Mouse (Mus musculus): Measurements from ENCODE around the gene Tirap. TPM values are rescaled to one million over a fixed set of nuclear protein-coding genes. Genes with fewer than 3 reads are reported as not detected.

Tirap gene
- polyA plus RNA-seq, 1 experiment from 2014 or later = 11.8 TPM

- H3K27ac ChIP-seq (ENCODE audit: low read length) = peak within 1 kb of the TSS; percentile 87
- peak within 1 kb of the TSS; percentile 93 for H3K4me2 ChIP-seq (ENCODE audit: low read depth, low read length)
- H3K36me3 ChIP-seq (ENCODE audit: control insufficient read depth, insufficient read depth, low read length) = peaks cover 4% of the 10 kb centered on the region; the same call in 1 of the 2 replicates
- no peaks in the 10 kb centered on the region for H3K27me3 ChIP-seq (ENCODE audit: control insufficient read depth, insufficient read depth, low read depth, low read length)
- WGBS = under 1% methylated on average over 38 of the region's 38 CpGs
- peak within 1 kb of the TSS; percentile 75 for H3K4me3 ChIP-seq (ENCODE audit: low read length)
- peak within 1 kb of the TSS; percentile 79 for H3K9ac ChIP-seq (ENCODE audit: low read length)
- peaks cover 9% of the 10 kb centered on the region for H3K4me1 ChIP-seq (replicated peaks; ENCODE audit: control insufficient read depth, insufficient read depth, low read length)
- no peaks in the 10 kb centered on the region for H3K9me3 ChIP-seq (ENCODE audit: control insufficient read depth, low read length)
- ATAC-seq (ENCODE audit: low read depth) = peak; percentile 99
These were observed 24.6 kb downstream of the Tirap start, which contains the start of gene Dcps for GRCm38 (mm10) chr9:35175251-35176123. TSS of gene Dcps (minus strand) at chr9:35176061.

GRCm38 (mm10) chr9:35173331-35173730 is 26.8 kb downstream of the Tirap start:
- Histone ChIP-seq H3K27ac (ENCODE audit: low read length) (no peak overlapping the region), H3K36me3 (ENCODE audit: control insufficient read depth, insufficient read depth, low read length) (peaks cover 4% of the 10 kb centered on the region; the same call in 1 of the 2 replicates), H3K27me3 (ENCODE audit: control insufficient read depth, insufficient read depth, low read depth, low read length) (no peaks in the 10 kb centered on the region), H3K9ac (ENCODE audit: low read length) (no peak overlapping the region), H3K4me1 (replicated peaks; ENCODE audit: control insufficient read depth, insufficient read depth, low read length) (peaks cover 9% of the 10 kb centered on the region), H3K9me3 (ENCODE audit: control insufficient read depth, low read length) (no peaks in the 10 kb centered on the region), H3K4me3 (ENCODE audit: low read length) (no peak overlapping the region), H3K4me2 (ENCODE audit: low read depth, low read length) (no peak overlapping the region)
- WGBS = 81% methylated on average over 1 of the region's 1 CpGs
- ATAC-seq (ENCODE audit: low read depth) = no peak

GRCm38 (mm10) chr9:35170071-35170470 is 30.0 kb downstream of the Tirap start:
- H3K27ac ChIP-seq (ENCODE audit: low read length) = no peak overlapping the region
- H3K36me3 ChIP-seq (ENCODE audit: control insufficient read depth, insufficient read depth, low read length) = peaks cover 4% of the 10 kb centered on the region; the same call in 1 of the 2 replicates
- H3K9me3 ChIP-seq (ENCODE audit: control insufficient read depth, low read length) = no peaks in the 10 kb centered on the region
- no peak overlapping the region for H3K9ac ChIP-seq (ENCODE audit: low read length)
- 87% methylated on average over 7 of the region's 7 CpGs for WGBS
- no peak overlapping the region for H3K4me2 ChIP-seq (ENCODE audit: low read depth, low read length)
- H3K4me3 ChIP-seq (ENCODE audit: low read length) = no peak overlapping the region
- H3K27me3 ChIP-seq (ENCODE audit: control insufficient read depth, insufficient read depth, low read depth, low read length) = no peaks in the 10 kb centered on the region
- ATAC-seq (ENCODE audit: low read depth) = no peak
- H3K4me1 ChIP-seq (replicated peaks; ENCODE audit: control insufficient read depth, insufficient read depth, low read length) = peaks cover 7% of the 10 kb centered on the region

GRCm38 (mm10) chr9:35166798-35167635 is 33.1 kb downstream of the Tirap start:
- Histone ChIP-seq H3K4me1 (replicated peaks; ENCODE audit: control insufficient read depth, insufficient read depth, low read length) (no peaks in the 10 kb centered on the region), H3K27me3 (ENCODE audit: control insufficient read depth, insufficient read depth, low read depth, low read length) (no peaks in the 10 kb centered on the region), H3K4me3 (ENCODE audit: low read length) (no peak overlapping the region), H3K27ac (ENCODE audit: low read length) (no peak overlapping the region), H3K4me2 (ENCODE audit: low read depth, low read length) (no peak overlapping the region), H3K9me3 (ENCODE audit: control insufficient read depth, low read length) (no peaks in the 10 kb centered on the region), H3K36me3 (ENCODE audit: control insufficient read depth, insufficient read depth, low read length) (peaks cover 4% of the 10 kb centered on the region; the same call in 1 of the 2 replicates), H3K9ac (ENCODE audit: low read length) (no peak overlapping the region)
- 54% methylated on average over 9 of the region's 9 CpGs for WGBS
- no peak for ATAC-seq (ENCODE audit: low read depth)

- 20% methylated on average over 3 of the region's 3 CpGs for WGBS
These were observed 33.8 kb downstream of the Tirap start for GRCm38 (mm10) chr9:35166144-35166797.

GRCm38 (mm10) chr9:35164142-35164874 is 35.8 kb downstream of the Tirap start:
- H3K4me3 ChIP-seq (ENCODE audit: low read length) = no peak overlapping the region
- WGBS = 71% methylated on average over 5 of the region's 5 CpGs
- H3K4me2 ChIP-seq (ENCODE audit: low read depth, low read length) = no peak overlapping the region
- no peak for ATAC-seq (ENCODE audit: low read depth)
- no peaks in the 10 kb centered on the region for H3K4me1 ChIP-seq (replicated peaks; ENCODE audit: control insufficient read depth, insufficient read depth, low read length)
- no peaks in the 10 kb centered on the region for H3K27me3 ChIP-seq (ENCODE audit: control insufficient read depth, insufficient read depth, low read depth, low read length)
- H3K9ac ChIP-seq (ENCODE audit: low read length) = no peak overlapping the region
- H3K27ac ChIP-seq (ENCODE audit: low read length) = no peak overlapping the region
- H3K9me3 ChIP-seq (ENCODE audit: control insufficient read depth, low read length) = no peaks in the 10 kb centered on the region
- no peaks in the 10 kb centered on the region for H3K36me3 ChIP-seq (ENCODE audit: control insufficient read depth, insufficient read depth, low read length)

More at GRCm38 (mm10) chr9:35166144-35166797, 33.8 kb downstream of the Tirap start:
- no peak overlapping the region for H3K9ac ChIP-seq (ENCODE audit: low read length)
- no peaks in the 10 kb centered on the region for H3K4me1 ChIP-seq (replicated peaks; ENCODE audit: control insufficient read depth, insufficient read depth, low read length)
- H3K27ac ChIP-seq (ENCODE audit: low read length) = no peak overlapping the region
- H3K4me2 ChIP-seq (ENCODE audit: low read depth, low read length) = no peak overlapping the region
- no peak overlapping the region for H3K4me3 ChIP-seq (ENCODE audit: low read length)
- no peaks in the 10 kb centered on the region for H3K27me3 ChIP-seq (ENCODE audit: control insufficient read depth, insufficient read depth, low read depth, low read length)
- no peaks in the 10 kb centered on the region for H3K9me3 ChIP-seq (ENCODE audit: control insufficient read depth, low read length)
- peak; percentile 81 for ATAC-seq (ENCODE audit: low read depth)
- peaks cover 4% of the 10 kb centered on the region; the same call in 1 of the 2 replicates for H3K36me3 ChIP-seq (ENCODE audit: control insufficient read depth, insufficient read depth, low read length)

GRCm38 (mm10) chr9:35163011-35163690 is 36.9 kb downstream of the Tirap start:
- H3K4me1 ChIP-seq (replicated peaks; ENCODE audit: control insufficient read depth, insufficient read depth, low read length) = no peaks in the 10 kb centered on the region
- ATAC-seq (ENCODE audit: low read depth) = no peak
- H3K27me3 ChIP-seq (ENCODE audit: control insufficient read depth, insufficient read depth, low read depth, low read length) = no peaks in the 10 kb centered on the region
- H3K9me3 ChIP-seq (ENCODE audit: control insufficient read depth, low read length) = no peaks in the 10 kb centered on the region
- no peaks in the 10 kb centered on the region for H3K36me3 ChIP-seq (ENCODE audit: control insufficient read depth, insufficient read depth, low read length)
- H3K9ac ChIP-seq (ENCODE audit: low read length) = no peak overlapping the region
- no peak overlapping the region for H3K27ac ChIP-seq (ENCODE audit: low read length)
- no peak overlapping the region for H3K4me3 ChIP-seq (ENCODE audit: low read length)
- 83% methylated on average over 11 of the region's 11 CpGs for WGBS
- no peak overlapping the region for H3K4me2 ChIP-seq (ENCODE audit: low read depth, low read length)

GRCm38 (mm10) chr9:35161721-35162120 is 38.4 kb downstream of the Tirap start:
- 87% methylated on average over 7 of the region's 7 CpGs for WGBS
- no peaks in the 10 kb centered on the region for H3K27me3 ChIP-seq (ENCODE audit: control insufficient read depth, insufficient read depth, low read depth, low read length)
- H3K9ac ChIP-seq (ENCODE audit: low read length) = no peak overlapping the region
- no peak overlapping the region for H3K4me3 ChIP-seq (ENCODE audit: low read length)
- no peaks in the 10 kb centered on the region for H3K9me3 ChIP-seq (ENCODE audit: control insufficient read depth, low read length)
- no peak overlapping the region for H3K4me2 ChIP-seq (ENCODE audit: low read depth, low read length)
- ATAC-seq (ENCODE audit: low read depth) = no peak
- no peaks in the 10 kb centered on the region for H3K36me3 ChIP-seq (ENCODE audit: control insufficient read depth, insufficient read depth, low read length)
- no peaks in the 10 kb centered on the region for H3K4me1 ChIP-seq (replicated peaks; ENCODE audit: control insufficient read depth, insufficient read depth, low read length)
- no peak overlapping the region for H3K27ac ChIP-seq (ENCODE audit: low read length)

Data from lung, embryonic 16.5 days (tissue).